Mouse (Mus musculus): ENCODE results near the gene Tef. TPM values are rescaled to one million over a fixed set of nuclear protein-coding genes. Genes with fewer than 3 reads are reported as not detected.

The Tef gene
- polyA plus RNA-seq, 1 experiment from 2014 or later: 4.5 TPM

DNA sequence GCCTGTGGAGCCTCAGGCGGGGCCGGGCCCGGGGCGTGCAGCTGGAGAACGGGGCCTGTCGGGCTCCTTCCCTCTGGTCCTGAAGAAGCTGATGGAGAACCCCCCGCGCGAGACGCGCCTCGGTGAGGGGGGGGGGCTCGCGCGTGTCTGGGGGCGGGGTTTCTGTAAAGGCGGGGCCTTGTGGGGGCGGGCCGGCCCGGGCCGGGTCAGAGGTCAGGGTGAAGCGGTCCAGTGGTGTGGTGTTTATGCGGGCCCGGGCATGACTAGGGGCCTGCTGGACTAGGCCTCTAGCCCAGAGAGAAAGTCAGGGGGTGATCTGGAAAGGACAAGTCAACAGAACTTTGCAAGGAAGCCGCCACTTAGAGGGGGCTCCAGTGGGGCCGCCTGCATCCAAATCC lies 9.4 kb downstream of the Tef start:
- peak overlapping the region; percentile 79 for H3K9ac ChIP-seq
- H3K4me3 ChIP-seq (replicated peaks): peak overlapping the region; percentile 80
- H3K9me3 ChIP-seq (replicated peaks): no peaks in the 10 kb centered on the region
- no peak for DNase-seq
- peak overlapping the region; percentile 74 for H3K27ac ChIP-seq
- peak overlapping the region; percentile 99 for H3K4me2 ChIP-seq
- 2% methylated on average over 24 of the region's 26 CpGs for WGBS (ENCODE audit: insufficient replicate concordance)
- no peaks in the 10 kb centered on the region for H3K27me3 ChIP-seq
- peaks cover 49% of the 10 kb centered on the region for H3K4me1 ChIP-seq (replicated peaks)
- peaks cover 9% of the 10 kb centered on the region for H3K36me3 ChIP-seq
- peak; percentile 10 for ATAC-seq (ENCODE audit: low read depth)

DNA sequence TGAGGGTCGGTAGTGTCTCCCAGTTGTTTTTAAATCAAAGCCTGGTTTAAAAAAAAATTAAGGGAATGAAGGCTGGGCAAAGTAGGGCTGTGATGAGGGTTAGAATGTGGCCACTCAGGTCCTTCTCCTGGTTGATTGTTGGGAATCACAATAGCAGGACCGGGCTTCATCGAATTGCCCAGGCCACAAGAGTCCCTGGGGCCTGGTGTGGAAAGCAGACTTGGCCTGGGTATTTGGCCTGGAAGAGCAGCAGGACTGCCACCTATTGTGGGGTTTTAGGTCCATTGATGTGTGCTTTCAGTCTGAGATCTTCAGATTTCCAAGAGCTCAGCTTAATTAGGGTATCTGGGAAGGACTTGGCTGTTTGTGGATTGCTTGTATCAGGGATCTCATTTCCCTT lies 10.1 kb downstream of the Tef start:
- Histone ChIP-seq H3K36me3 (peaks cover 16% of the 10 kb centered on the region), H3K27ac (peak overlapping the region; percentile 58), H3K4me1 (replicated peaks) (peaks cover 49% of the 10 kb centered on the region), H3K9ac (peak overlapping the region; percentile 79), H3K4me2 (peak overlapping the region; percentile 99), H3K4me3 (replicated peaks) (peak overlapping the region; percentile 80), H3K27me3 (no peaks in the 10 kb centered on the region), H3K9me3 (replicated peaks) (no peaks in the 10 kb centered on the region)
- WGBS (ENCODE audit: insufficient replicate concordance): 49% methylated on average over 3 of the region's 3 CpGs
- no peak for DNase-seq
- ATAC-seq (ENCODE audit: low read depth): no peak

DNA sequence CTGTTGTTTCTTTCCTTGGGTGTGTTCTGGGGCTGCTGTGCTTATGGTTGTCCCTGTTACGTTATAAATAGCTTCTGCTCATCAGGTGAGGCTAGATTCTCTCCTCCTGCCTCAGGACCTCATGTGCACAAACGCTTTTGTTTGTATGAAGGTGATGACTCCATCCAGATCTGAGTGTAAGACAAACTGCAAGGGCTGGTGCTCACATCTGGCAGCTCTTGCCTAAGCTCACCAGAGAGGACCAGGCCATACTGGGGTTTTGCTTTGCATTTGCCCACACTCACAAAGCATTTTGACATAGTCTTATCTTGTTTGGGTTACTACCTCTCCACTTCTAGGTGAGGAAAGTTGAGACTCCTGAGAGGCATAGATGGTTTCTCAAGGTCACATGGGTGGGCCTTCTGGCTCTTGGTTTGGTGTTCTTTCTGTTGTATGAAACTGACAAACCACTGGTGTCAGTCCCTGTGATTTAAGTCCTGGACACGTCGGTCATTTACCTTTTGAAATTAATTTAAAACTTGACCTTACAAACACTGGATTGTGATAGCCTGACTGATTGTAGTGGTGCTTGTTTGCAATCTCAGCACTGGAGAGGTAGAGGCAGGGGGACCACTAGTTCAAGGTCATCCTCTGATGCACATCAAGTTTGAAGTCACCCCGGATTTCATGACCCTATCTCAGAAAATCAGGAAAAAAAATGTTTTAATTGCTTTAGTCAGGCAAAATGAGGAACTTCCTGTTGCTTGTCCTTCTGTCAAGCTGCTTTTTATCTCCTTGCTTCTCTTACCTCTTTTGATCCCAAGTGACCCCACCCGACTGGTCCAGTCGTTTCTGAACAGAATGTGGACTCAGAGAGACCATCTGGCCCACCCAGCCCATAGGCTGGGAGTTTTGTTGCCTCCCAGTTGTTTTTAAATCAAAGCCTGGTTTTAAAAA lies 10.7 kb downstream of the Tef start:
- no peaks in the 10 kb centered on the region for H3K9me3 ChIP-seq (replicated peaks)
- no peaks in the 10 kb centered on the region for H3K27me3 ChIP-seq
- H3K27ac ChIP-seq: peak overlapping the region; percentile 58
- 48% methylated on average over 7 of the region's 7 CpGs for WGBS (ENCODE audit: insufficient replicate concordance)
- H3K9ac ChIP-seq: no peak overlapping the region
- H3K4me3 ChIP-seq (replicated peaks): peak overlapping the region; percentile 80; the same call in 1 of the 2 replicates
- H3K4me2 ChIP-seq: peak overlapping the region; percentile 99
- peaks cover 49% of the 10 kb centered on the region for H3K4me1 ChIP-seq (replicated peaks)
- DNase-seq (no peak), ATAC-seq (ENCODE audit: low read depth) (no peak)
- peaks cover 17% of the 10 kb centered on the region for H3K36me3 ChIP-seq

DNA sequence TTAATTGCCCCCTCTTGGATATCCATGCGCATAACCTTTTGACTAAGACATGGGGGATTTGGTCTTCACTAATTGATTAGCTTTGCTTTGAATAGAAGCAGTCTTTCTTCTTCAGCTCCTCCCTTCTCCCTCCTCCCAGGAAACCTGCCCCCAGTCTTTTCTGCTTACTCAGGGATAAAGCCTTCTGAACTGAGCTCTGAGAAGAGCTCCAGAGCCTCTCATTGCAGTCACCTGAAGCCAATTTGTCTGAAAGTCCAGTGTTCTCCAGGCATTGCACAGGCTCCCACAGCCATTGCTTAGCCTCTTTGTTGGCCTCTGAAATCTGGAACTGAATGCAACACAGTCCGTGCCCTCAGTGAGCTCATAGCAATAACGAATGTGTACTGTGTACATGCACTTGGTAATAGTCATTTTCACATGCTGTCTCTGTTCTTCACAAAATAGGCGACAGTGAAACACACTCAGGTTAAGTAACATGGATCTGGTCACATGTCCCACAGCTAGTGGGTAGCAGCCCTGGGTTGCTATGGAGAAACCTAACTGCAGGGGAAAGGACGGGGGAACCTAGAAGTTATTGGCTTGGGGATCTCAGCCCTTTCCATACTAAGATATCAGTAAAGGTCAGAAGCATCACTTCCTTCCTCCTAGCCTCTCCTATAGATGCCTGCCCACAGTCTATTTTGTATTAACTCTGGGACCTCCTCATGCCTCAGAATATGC lies 11.9 kb downstream of the Tef start:
- peaks cover 22% of the 10 kb centered on the region for H3K36me3 ChIP-seq
- H3K4me2 ChIP-seq: no peak overlapping the region
- WGBS (ENCODE audit: insufficient replicate concordance): 56% methylated on average over 5 of the region's 5 CpGs
- DNase-seq: no peak
- H3K9me3 ChIP-seq (replicated peaks): no peaks in the 10 kb centered on the region
- peaks cover 49% of the 10 kb centered on the region for H3K4me1 ChIP-seq (replicated peaks)
- no peak for ATAC-seq (ENCODE audit: low read depth)
- no peak overlapping the region for H3K9ac ChIP-seq
- H3K4me3 ChIP-seq (replicated peaks): no peak overlapping the region
- H3K27ac ChIP-seq: no peak overlapping the region
- H3K27me3 ChIP-seq: no peaks in the 10 kb centered on the region

DNA sequence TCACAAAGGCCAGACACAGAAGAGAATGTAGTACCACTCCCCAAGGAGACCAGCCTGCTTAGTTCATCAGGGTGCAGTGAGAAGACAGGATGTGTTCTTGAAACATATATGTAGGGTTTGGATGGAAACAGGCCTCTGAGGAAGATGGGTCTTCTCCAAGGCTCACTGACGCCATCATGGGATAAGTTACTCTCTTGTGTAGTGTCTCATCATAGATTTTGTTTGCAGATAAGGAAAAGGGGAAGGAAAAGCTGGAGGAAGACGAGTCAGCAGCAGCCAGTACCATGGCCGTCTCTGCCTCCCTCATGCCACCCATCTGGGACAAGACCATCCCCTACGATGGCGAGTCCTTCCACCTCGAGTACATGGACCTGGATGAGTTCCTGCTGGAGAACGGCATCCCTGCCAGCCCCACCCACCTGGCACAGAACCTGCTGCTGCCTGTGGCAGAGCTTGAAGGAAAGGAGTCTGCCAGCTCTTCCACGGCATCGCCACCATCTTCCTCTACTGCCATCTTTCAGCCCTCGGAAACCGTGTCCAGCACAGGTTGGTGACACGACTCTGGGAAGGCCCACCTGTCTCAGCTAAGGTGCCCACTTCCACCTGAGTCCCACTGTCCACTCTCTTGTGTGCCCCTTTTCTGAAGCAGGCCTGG lies 12.6 kb downstream of the Tef start:
- WGBS (ENCODE audit: insufficient replicate concordance): 63% methylated on average over 12 of the region's 12 CpGs
- H3K9me3 ChIP-seq (replicated peaks): no peaks in the 10 kb centered on the region
- peaks cover 26% of the 10 kb centered on the region for H3K36me3 ChIP-seq
- ATAC-seq (ENCODE audit: low read depth): no peak
- no peaks in the 10 kb centered on the region for H3K27me3 ChIP-seq
- no peak overlapping the region for H3K4me2 ChIP-seq
- no peak overlapping the region for H3K27ac ChIP-seq
- H3K4me1 ChIP-seq (replicated peaks): peaks cover 45% of the 10 kb centered on the region
- H3K4me3 ChIP-seq (replicated peaks): no peak overlapping the region
- H3K9ac ChIP-seq: no peak overlapping the region
- no peak for DNase-seq

DNA sequence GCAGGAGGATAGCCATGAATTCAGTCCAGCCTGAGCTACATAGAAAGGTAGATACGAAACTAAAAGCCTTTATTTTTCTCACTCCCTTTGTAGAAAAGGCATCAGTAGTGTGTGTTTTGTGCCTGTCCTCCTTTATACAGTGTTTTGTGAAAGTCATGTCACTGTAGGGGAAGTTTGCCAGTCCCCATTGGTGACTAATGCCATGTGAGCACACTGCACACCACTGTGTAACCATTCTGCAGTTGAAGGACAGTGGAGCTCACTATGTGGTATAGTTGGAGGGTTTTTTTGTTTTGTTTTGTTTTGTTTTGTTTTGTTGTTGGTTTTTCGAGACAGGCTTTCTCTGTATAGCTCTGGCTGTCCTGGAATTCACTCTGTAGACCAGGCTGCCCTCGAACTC lies 16.2 kb downstream of the Tef start:
- no peak for ATAC-seq (ENCODE audit: low read depth)
- Histone ChIP-seq H3K27me3 (no peaks in the 10 kb centered on the region), H3K9ac (no peak overlapping the region), H3K9me3 (replicated peaks) (no peaks in the 10 kb centered on the region), H3K4me3 (replicated peaks) (no peak overlapping the region), H3K27ac (no peak overlapping the region), H3K4me1 (replicated peaks) (peaks cover 16% of the 10 kb centered on the region), H3K4me2 (no peak overlapping the region), H3K36me3 (peaks cover 37% of the 10 kb centered on the region)
- no peak for DNase-seq
- 61% methylated on average over 3 of the region's 3 CpGs for WGBS (ENCODE audit: insufficient replicate concordance)

DNA sequence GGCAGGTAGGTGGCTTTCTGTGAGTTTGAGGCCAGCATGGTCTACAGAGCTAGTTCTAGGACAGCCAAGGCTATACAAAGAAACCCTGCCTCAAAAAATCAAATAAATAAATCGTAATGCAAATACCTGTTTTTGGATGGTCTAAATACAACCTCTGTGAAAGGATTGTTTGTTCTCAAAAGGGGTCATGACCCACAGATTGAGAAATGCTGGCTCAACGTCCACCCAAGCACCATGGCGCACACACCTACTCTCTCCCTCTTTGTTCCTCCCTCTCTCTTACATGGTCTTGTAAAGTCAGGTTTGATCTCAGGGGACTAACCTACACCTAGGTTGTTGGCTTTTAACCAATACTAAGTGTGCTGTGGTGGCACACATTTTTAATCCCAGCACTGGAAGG lies 20.4 kb downstream of the Tef start:
- Histone ChIP-seq H3K4me3 (replicated peaks) (no peak overlapping the region), H3K4me2 (no peak overlapping the region), H3K27me3 (no peaks in the 10 kb centered on the region), H3K9ac (no peak overlapping the region), H3K27ac (peak overlapping the region; percentile 47; the same call in 1 of the 2 replicates), H3K4me1 (replicated peaks) (peaks cover 4% of the 10 kb centered on the region; the same call in 1 of the 2 replicates), H3K9me3 (replicated peaks) (no peaks in the 10 kb centered on the region), H3K36me3 (peaks cover 31% of the 10 kb centered on the region)
- WGBS (ENCODE audit: insufficient replicate concordance): 75% methylated on average over 3 of the region's 3 CpGs
- DNase-seq (no peak), ATAC-seq (ENCODE audit: low read depth) (peak; percentile 36; the same call in 1 of the 2 replicates)

DNA sequence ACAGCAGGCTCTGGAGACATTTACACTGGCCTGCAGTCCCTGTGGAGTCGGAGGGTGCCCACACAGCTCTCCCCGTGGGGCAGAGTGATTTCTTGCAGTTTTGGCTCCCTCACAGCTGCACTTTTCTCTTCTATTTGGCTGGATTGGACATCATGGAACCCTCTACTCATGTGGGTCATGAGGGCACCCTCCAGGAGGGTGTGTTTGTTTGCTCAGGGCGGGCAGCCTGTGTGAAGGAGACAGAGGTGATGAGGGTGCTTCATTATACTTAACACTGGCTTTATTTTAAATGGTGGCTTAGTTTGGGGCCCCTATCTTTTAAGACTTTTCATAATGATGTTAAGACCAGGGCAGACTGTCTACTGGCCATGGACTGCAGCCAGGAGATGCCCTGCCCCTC lies 22.6 kb downstream of the Tef start:
- Histone ChIP-seq H3K4me1 (replicated peaks) (peaks cover 4% of the 10 kb centered on the region; the same call in 1 of the 2 replicates), H3K27me3 (no peaks in the 10 kb centered on the region), H3K9ac (no peak overlapping the region), H3K4me3 (replicated peaks) (no peak overlapping the region), H3K27ac (no peak overlapping the region), H3K4me2 (no peak overlapping the region), H3K9me3 (replicated peaks) (no peaks in the 10 kb centered on the region), H3K36me3 (peaks cover 23% of the 10 kb centered on the region)
- DNase-seq: no peak
- 67% methylated on average over 3 of the region's 3 CpGs for WGBS (ENCODE audit: insufficient replicate concordance)
- ATAC-seq (ENCODE audit: low read depth): no peak

DNA sequence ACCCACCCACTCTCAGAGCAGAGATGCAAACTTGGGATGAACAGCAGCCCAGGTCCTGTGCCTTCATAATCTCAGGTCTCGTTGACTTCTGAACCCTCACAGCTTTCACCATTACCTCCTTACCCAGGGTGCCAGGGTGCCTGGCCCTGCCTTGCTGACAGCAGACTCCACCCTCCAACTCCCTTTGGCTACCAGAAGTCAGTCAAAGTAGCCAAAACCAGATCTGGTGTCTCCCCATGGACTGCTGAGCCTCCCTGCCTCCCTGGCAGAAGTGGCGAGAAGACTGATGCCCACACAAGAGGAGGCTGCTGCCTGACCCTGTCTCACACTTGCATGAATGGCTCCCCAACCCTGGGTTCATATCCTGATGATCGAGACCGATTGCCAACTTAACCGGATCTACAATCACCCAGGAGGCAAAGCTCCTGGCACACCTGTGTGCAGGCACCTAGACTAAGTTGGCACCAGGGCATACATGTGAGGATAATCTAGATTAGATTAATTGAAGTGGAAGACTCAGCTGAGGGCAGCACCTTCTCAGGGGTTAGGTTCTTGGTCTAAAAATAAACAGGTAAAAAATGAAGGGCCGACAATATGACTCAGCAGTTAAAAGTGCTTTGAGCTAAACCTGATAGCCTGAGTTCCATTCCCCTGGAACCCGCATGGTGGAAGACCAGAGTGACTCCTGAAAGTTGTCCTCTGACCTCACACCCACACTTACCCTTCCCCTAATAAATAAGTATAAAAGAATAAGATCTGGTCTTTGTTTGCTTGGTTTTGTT lies 26.4 kb downstream of the Tef start:
- Histone ChIP-seq H3K9ac (no peak overlapping the region), H3K9me3 (replicated peaks) (no peaks in the 10 kb centered on the region), H3K4me3 (replicated peaks) (no peak overlapping the region), H3K27ac (no peak overlapping the region), H3K4me1 (replicated peaks) (peaks cover 18% of the 10 kb centered on the region), H3K36me3 (peaks cover 9% of the 10 kb centered on the region), H3K27me3 (peaks cover 4% of the 10 kb centered on the region; the same call in 1 of the 2 replicates), H3K4me2 (no peak overlapping the region)
- DNase-seq: no peak
- 73% methylated on average over 7 of the region's 7 CpGs for WGBS (ENCODE audit: insufficient replicate concordance)
- no peak for ATAC-seq (ENCODE audit: low read depth)

DNA sequence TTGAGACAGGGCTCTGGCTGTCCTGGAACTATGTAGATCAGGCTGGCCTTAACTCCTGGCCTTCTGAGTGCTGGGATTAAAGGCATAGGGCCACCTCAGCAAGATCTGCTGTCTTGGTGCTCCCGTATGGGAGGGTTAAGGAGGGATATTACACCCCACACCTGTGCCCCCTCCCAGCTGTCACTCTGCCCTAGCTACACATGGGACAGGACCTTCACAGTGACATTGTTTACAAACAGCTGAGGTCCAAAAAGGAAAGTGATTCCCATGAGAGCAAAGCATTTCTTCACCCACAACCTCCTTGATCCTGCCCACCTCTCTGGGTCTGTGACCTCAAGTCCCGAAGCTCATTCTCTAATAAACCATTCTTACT lies 27.0 kb downstream of the Tef start:
- no peaks in the 10 kb centered on the region for H3K9me3 ChIP-seq (replicated peaks)
- no peak overlapping the region for H3K4me3 ChIP-seq (replicated peaks)
- ATAC-seq (ENCODE audit: low read depth): no peak
- 64% methylated on average over 2 of the region's 2 CpGs for WGBS (ENCODE audit: insufficient replicate concordance)
- H3K27me3 ChIP-seq: peaks cover 7% of the 10 kb centered on the region; the same call in 1 of the 2 replicates
- peaks cover 18% of the 10 kb centered on the region for H3K4me1 ChIP-seq (replicated peaks)
- peaks cover 5% of the 10 kb centered on the region; the same call in 1 of the 2 replicates for H3K36me3 ChIP-seq
- DNase-seq: no peak
- H3K27ac ChIP-seq: no peak overlapping the region
- no peak overlapping the region for H3K4me2 ChIP-seq
- H3K9ac ChIP-seq: no peak overlapping the region

Measured in liver, embryonic 13.5 days (tissue).